Mouse (Mus musculus): ENCODE measurements around the gene Cabp4. TPM values are rescaled to one million over a fixed set of nuclear protein-coding genes. Genes with fewer than 3 reads are reported as not detected.
A peak's percentile ranks its signal among the peaks of the same experiment; 100 is the strongest.

Cabp4 gene
- polyA plus RNA-seq, 1 experiment = 0.16 TPM

GRCm38 (mm10) chr19:4099056-4099455, 44.8 kb downstream of the Cabp4 start:
- TF ChIP-seq POLR2A (IDR thresholded peaks at IDR 0.05; ENCODE audit: control insufficient read depth, low read depth, low read length) (no peak), CTCF (IDR thresholded peaks at IDR 0.05; ENCODE audit: control insufficient read depth, insufficient read depth, insufficient replicate concordance, low read depth, low read length) (peak; percentile 93; the same call in 1 of the 2 replicates)
- Histone ChIP-seq H3K4me3 (ENCODE audit: control insufficient read depth, low read depth, low read length) (no peak overlapping the region), H3K4me1 (ENCODE audit: control insufficient read depth, insufficient read depth, low read length) (peaks cover 42% of the 10 kb centered on the region)

GRCm38 (mm10) chr19:4098426-4098825, 45.4 kb downstream of the Cabp4 start:
- no peak overlapping the region for H3K4me3 ChIP-seq (ENCODE audit: control insufficient read depth, low read depth, low read length)
- no peak for TF ChIP-seq CTCF (IDR thresholded peaks at IDR 0.05; ENCODE audit: control insufficient read depth, insufficient read depth, insufficient replicate concordance, low read depth, low read length)
- TF ChIP-seq POLR2A (IDR thresholded peaks at IDR 0.05; ENCODE audit: control insufficient read depth, low read depth, low read length) = no peak
- H3K4me1 ChIP-seq (ENCODE audit: control insufficient read depth, insufficient read depth, low read length) = peaks cover 42% of the 10 kb centered on the region
- H3K27ac ChIP-seq (ENCODE audit: control insufficient read depth, insufficient read depth, low read depth, low read length) = no peak overlapping the region
- no peaks in the 10 kb centered on the region for H3K36me3 ChIP-seq (ENCODE audit: control insufficient read depth, insufficient read depth, low read length)
- H3K27me3 ChIP-seq (ENCODE audit: control insufficient read depth, insufficient read depth, low read length) = no peaks in the 10 kb centered on the region

More at GRCm38 (mm10) chr19:4099056-4099455, 44.8 kb downstream of the Cabp4 start:
- Histone ChIP-seq H3K27ac (ENCODE audit: control insufficient read depth, insufficient read depth, low read depth, low read length) (no peak overlapping the region), H3K36me3 (ENCODE audit: control insufficient read depth, insufficient read depth, low read length) (no peaks in the 10 kb centered on the region), H3K27me3 (ENCODE audit: control insufficient read depth, insufficient read depth, low read length) (no peaks in the 10 kb centered on the region)

GRCm38 (mm10) chr19:4097441-4097825, 46.4 kb downstream of the Cabp4 start:
- no peaks in the 10 kb centered on the region for H3K36me3 ChIP-seq (ENCODE audit: control insufficient read depth, insufficient read depth, low read length)
- peaks cover 42% of the 10 kb centered on the region for H3K4me1 ChIP-seq (ENCODE audit: control insufficient read depth, insufficient read depth, low read length)
- no peaks in the 10 kb centered on the region for H3K27me3 ChIP-seq (ENCODE audit: control insufficient read depth, insufficient read depth, low read length)
- H3K27ac ChIP-seq (ENCODE audit: control insufficient read depth, insufficient read depth, low read depth, low read length) = peak overlapping the region; percentile 67
- H3K4me3 ChIP-seq (ENCODE audit: control insufficient read depth, low read depth, low read length) = peak overlapping the region; percentile 95
- TF ChIP-seq POLR2A (IDR thresholded peaks at IDR 0.05; ENCODE audit: control insufficient read depth, low read depth, low read length) (no peak), CTCF (IDR thresholded peaks at IDR 0.05; ENCODE audit: control insufficient read depth, insufficient read depth, insufficient replicate concordance, low read depth, low read length) (no peak)

GRCm38 (mm10) chr19:4096642-4097440, 47.0 kb downstream of the Cabp4 start, which contains the start of gene Cdk2ap2:
Gene Cdk2ap2 (plus strand): TSS chr19:4097182.
- H3K27ac ChIP-seq (ENCODE audit: control insufficient read depth, insufficient read depth, low read depth, low read length) = peak within 1 kb of the TSS; percentile 93
- H3K36me3 ChIP-seq (ENCODE audit: control insufficient read depth, insufficient read depth, low read length) = no peaks in the 10 kb centered on the region
- H3K4me3 ChIP-seq (ENCODE audit: control insufficient read depth, low read depth, low read length) = peak within 1 kb of the TSS; percentile 95
- peak; percentile 75 for TF ChIP-seq POLR2A (IDR thresholded peaks at IDR 0.05; ENCODE audit: control insufficient read depth, low read depth, low read length)
- TF ChIP-seq CTCF (IDR thresholded peaks at IDR 0.05; ENCODE audit: control insufficient read depth, insufficient read depth, insufficient replicate concordance, low read depth, low read length) = no peak
- H3K27me3 ChIP-seq (ENCODE audit: control insufficient read depth, insufficient read depth, low read length) = no peaks in the 10 kb centered on the region
- H3K4me1 ChIP-seq (ENCODE audit: control insufficient read depth, insufficient read depth, low read length) = peaks cover 42% of the 10 kb centered on the region

- H3K36me3 ChIP-seq (ENCODE audit: control insufficient read depth, insufficient read depth, low read length) = no peaks in the 10 kb centered on the region
- H3K27ac ChIP-seq (ENCODE audit: control insufficient read depth, insufficient read depth, low read depth, low read length) = no peak overlapping the region
- no peaks in the 10 kb centered on the region for H3K27me3 ChIP-seq (ENCODE audit: control insufficient read depth, insufficient read depth, low read length)
- H3K4me3 ChIP-seq (ENCODE audit: control insufficient read depth, low read depth, low read length) = no peak overlapping the region; the same call in 1 of the 2 replicates
- TF ChIP-seq POLR2A (IDR thresholded peaks at IDR 0.05; ENCODE audit: control insufficient read depth, low read depth, low read length) (no peak), CTCF (IDR thresholded peaks at IDR 0.05; ENCODE audit: control insufficient read depth, insufficient read depth, insufficient replicate concordance, low read depth, low read length) (no peak)
- peaks cover 32% of the 10 kb centered on the region for H3K4me1 ChIP-seq (ENCODE audit: control insufficient read depth, insufficient read depth, low read length)
Observed at GRCm38 (mm10) chr19:4095802-4096201, 48.0 kb downstream of the Cabp4 start.

- Histone ChIP-seq H3K27me3 (ENCODE audit: control insufficient read depth, insufficient read depth, low read length) (no peaks in the 10 kb centered on the region), H3K27ac (ENCODE audit: control insufficient read depth, insufficient read depth, low read depth, low read length) (no peak overlapping the region), H3K4me3 (ENCODE audit: control insufficient read depth, low read depth, low read length) (no peak overlapping the region), H3K4me1 (ENCODE audit: control insufficient read depth, insufficient read depth, low read length) (peaks cover 23% of the 10 kb centered on the region), H3K36me3 (ENCODE audit: control insufficient read depth, insufficient read depth, low read length) (no peaks in the 10 kb centered on the region)
- TF ChIP-seq CTCF (IDR thresholded peaks at IDR 0.05; ENCODE audit: control insufficient read depth, insufficient read depth, insufficient replicate concordance, low read depth, low read length) = no peak
- TF ChIP-seq POLR2A (IDR thresholded peaks at IDR 0.05; ENCODE audit: control insufficient read depth, low read depth, low read length) = no peak
Observed at GRCm38 (mm10) chr19:4094774-4095303, 49.0 kb downstream of the Cabp4 start.

- Histone ChIP-seq H3K4me1 (ENCODE audit: control insufficient read depth, insufficient read depth, low read length) (peaks cover 21% of the 10 kb centered on the region), H3K36me3 (ENCODE audit: control insufficient read depth, insufficient read depth, low read length) (no peaks in the 10 kb centered on the region), H3K27ac (ENCODE audit: control insufficient read depth, insufficient read depth, low read depth, low read length) (no peak overlapping the region), H3K27me3 (ENCODE audit: control insufficient read depth, insufficient read depth, low read length) (no peaks in the 10 kb centered on the region), H3K4me3 (ENCODE audit: control insufficient read depth, low read depth, low read length) (no peak overlapping the region)
- no peak for TF ChIP-seq CTCF (IDR thresholded peaks at IDR 0.05; ENCODE audit: control insufficient read depth, insufficient read depth, insufficient replicate concordance, low read depth, low read length)
- no peak for TF ChIP-seq POLR2A (IDR thresholded peaks at IDR 0.05; ENCODE audit: control insufficient read depth, low read depth, low read length)
Observed at GRCm38 (mm10) chr19:4094348-4094747, 49.5 kb downstream of the Cabp4 start.

Measured in testis, adult 2 months (tissue).